Mouse (Mus musculus) adrenal gland, postnatal 25 days (tissue): ENCODE measurements around the gene Nfkbiz. TPM values are rescaled to one million over a fixed set of nuclear protein-coding genes. Genes with fewer than 3 reads are reported as not detected.

Experiments
- DNase-seq: peaks from one replicate; pipeline ENCODE4 v3.0.0; 2021; ENCODE audit warnings: mixed read lengths
- total RNA-seq: library from RNA; stranded (reverse); gene quantifications from 2 replicates; pipeline ENCODE4 v1.2.3, GENCODE M21; 2021

The Nfkbiz gene
- total RNA-seq, 1 experiment from 2014 or later = 4.3 TPM

GRCm38 (mm10) chr16:55832040-55832439, 6.7 kb downstream of the Nfkbiz start:
- DNase-seq = no peak

GRCm38 (mm10) chr16:55831451-55831850, 7.2 kb downstream of the Nfkbiz start:
- no peak for DNase-seq

- no peak for DNase-seq
Observed at GRCm38 (mm10) chr16:55823398-55824155, 15.1 kb downstream of the Nfkbiz start.

GRCm38 (mm10) chr16:55822741-55823397, 15.8 kb downstream of the Nfkbiz start:
- no peak for DNase-seq

GRCm38 (mm10) chr16:55821997-55822740, 16.5 kb downstream of the Nfkbiz start:
- peak; percentile 95 for DNase-seq

GRCm38 (mm10) chr16:55821571-55821981, 17.1 kb downstream of the Nfkbiz start:
- DNase-seq = peak; percentile 26

GRCm38 (mm10) chr16:55820916-55821570, 17.7 kb downstream of the Nfkbiz start:
- no peak for DNase-seq

- no peak for DNase-seq
Observed at GRCm38 (mm10) chr16:55820161-55820915, 18.4 kb downstream of the Nfkbiz start.

GRCm38 (mm10) chr16:55819186-55819861, 19.4 kb downstream of the Nfkbiz start:
- peak; percentile 76 for DNase-seq

GRCm38 (mm10) chr16:55817717-55818515, 20.8 kb downstream of the Nfkbiz start:
- DNase-seq = no peak

GRCm38 (mm10) chr16:55816202-55816941, 22.3 kb downstream of the Nfkbiz start:
- DNase-seq = no peak

GRCm38 (mm10) chr16:55815466-55815865, 23.2 kb downstream of the Nfkbiz start:
- no peak for DNase-seq

- DNase-seq = no peak
Observed at GRCm38 (mm10) chr16:55814686-55815085, 24.0 kb downstream of the Nfkbiz start.

GRCm38 (mm10) chr16:55813916-55814315, 24.8 kb downstream of the Nfkbiz start:
- no peak for DNase-seq

- no peak for DNase-seq
Observed at GRCm38 (mm10) chr16:55811792-55812191, 26.9 kb downstream of the Nfkbiz start.

- DNase-seq = no peak
Observed at GRCm38 (mm10) chr16:55809779-55810514, 28.8 kb downstream of the Nfkbiz start.

GRCm38 (mm10) chr16:55809345-55809744, 29.4 kb downstream of the Nfkbiz start:
- DNase-seq = no peak

- no peak for DNase-seq
Observed at GRCm38 (mm10) chr16:55807505-55807932, 31.2 kb downstream of the Nfkbiz start.

- DNase-seq = no peak
Observed at GRCm38 (mm10) chr16:55804799-55805198, 33.9 kb downstream of the Nfkbiz start.
